Mouse (Mus musculus) mouse trophoblast stem cell (cell line): ENCODE data around the gene Ncapd2.

Source experiments
- in situ Hi-C, 2 experiments: fragments of 300-500 bp; cut with MseI, MboI; formaldehyde crosslinking; loops; 2 replicates in 1 of 2; 3 replicates in 1 of 2; pipeline ENCODE4 v1.15.1; 2025

Gene Ncapd2

DNA sequence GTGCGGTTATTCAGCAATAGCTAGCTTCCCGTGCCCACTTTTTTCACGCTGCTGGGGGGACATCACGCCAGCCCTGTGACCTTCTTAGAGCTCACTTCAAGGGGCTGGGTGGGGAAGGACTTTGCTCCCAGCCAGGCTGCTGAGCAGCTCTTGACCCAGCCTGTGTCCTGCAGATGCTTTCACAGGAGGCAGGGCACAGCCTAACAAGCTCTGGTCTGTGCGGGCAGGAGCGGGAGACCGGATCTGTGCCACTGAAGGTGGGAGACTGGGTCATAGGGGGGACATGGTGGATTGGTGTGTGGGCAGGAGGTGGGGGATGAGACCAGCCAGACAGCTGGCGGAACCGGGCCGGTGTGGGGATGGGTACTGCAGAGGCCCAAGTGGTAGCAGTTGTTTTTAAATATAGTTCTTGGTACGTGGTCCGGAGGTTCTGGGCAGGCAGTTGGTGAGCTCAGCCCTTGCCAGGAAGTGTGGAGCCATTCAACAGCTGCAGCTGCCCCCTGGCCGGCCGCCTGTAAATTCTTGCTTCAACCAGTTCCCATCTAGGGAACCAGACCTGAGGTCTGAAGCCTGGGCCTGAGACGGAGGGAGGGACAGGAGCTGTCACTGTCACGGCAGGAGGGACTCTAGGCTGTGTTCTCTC is 42.5 kb downstream of the Ncapd2 start:
- in situ Hi-C loops = no loop called here

DNA sequence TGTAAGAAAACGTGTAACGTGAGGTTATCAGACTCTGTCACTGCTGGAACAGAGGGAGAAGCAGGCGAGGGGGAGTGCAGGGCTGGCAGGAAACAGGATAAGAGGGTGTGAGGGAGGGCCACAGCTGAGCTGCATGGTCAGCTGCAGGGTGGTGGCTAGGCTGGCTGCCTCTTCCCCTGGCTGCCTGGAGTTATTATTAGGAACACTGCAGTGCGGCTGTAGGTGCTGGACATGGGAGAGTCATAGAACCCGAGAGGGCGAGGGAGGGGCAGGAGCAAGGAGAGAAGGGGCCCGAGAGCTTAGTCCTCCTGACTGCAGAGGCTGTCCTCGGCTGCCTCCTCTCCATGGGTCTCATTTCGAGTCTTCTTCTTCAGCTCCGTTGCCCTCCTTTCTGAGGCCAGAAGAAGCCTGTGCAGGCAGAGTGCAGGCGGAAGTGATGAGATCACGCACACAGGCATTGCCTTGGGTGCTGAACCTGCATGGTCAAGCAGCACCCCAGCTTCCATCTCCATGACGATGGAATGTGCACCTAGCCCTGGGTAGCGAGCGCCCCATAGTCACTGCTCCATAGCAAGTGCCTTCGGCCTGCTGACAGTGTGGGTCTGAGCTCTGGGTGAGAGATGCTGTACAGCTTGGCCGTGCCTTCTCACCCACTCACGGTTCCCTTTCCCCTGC is 43.1 kb downstream of the Ncapd2 start:
- in situ Hi-C loops = no loop called here

DNA sequence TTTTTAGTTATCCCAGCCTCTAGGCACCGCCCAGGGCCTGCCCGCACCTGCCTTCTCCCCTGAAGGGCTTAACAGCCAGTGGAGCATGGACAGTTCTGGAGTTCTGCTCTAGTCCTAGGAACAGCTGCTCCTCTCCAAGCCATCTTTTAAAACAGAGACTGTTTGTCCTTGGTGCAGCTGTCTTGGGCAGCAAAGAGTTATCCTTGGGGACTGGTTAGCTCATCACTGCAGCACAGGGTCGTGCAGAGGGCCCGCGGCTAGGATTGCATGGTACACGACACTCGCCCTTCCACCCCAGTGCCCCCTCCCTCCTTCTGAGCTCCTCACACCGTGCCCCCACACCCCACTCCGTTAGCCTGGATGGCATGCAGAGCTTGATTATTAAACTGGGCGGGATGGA is 44.2 kb downstream of the Ncapd2 start:
- in situ Hi-C loops = no loop called here

DNA sequence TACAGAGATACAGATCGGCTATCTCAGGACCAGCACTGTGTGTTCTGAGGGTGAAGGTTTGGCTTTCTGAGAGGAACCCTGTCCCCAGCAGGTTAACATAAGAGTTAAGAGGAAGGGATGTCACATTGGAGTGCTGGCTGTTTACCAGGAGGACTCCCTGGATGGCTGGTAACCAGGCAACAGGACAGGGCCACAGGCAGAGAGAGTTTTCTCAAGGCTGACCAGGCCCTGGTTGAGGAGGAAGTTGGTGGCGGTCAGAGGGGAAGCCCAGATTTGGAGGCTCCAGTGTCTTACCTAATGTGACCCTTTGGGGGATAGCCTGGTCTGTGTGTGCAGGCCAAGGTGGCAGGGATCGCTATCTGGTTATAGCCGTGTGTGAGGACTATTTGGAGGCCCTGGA is 44.7 kb downstream of the Ncapd2 start:
- in situ Hi-C loops = no loop called here

DNA sequence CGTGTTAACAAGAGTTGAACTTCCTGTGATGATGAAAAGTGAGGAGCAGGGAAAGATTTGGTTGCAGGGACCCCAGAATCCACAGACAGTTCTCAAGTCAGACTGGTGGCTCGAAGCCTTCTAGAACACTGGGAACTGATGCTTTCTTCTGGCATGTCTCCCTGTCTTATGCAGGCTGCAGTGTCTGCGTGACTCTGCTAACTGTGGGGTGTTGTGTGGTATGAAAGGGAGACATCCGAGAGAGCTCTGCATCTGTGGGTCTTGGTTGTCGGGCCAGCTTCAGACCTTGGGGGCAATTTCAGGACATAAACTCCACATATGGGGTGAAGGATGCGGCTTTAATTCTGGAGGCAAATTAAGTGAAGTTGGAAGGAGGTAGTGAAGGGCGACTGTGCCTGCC is 45.4 kb downstream of the Ncapd2 start:
- in situ Hi-C loops = no loop called here

DNA sequence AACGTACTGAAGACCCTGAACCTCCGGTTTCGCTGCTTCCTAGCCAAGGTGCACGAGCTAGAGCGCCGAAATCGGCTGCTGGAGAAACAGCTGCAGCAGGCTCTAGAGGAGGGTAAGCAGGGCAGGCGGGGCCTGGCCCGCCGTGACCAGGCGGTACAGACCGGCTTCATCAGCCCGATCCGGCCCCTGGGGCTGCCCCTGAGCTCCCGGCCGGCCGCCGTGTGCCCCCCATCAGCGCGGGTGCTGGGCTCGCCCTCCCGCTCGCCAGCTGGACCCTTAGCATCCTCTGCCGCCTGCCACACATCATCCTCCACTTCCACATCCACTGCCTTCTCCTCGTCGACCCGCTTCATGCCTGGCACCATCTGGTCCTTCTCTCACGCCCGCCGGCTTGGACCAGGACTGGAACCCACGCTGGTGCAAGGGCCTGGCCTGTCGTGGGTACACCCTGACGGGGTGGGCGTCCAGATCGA is 46.0 kb downstream of the Ncapd2 start:
- in situ Hi-C loops = no loop called here

DNA sequence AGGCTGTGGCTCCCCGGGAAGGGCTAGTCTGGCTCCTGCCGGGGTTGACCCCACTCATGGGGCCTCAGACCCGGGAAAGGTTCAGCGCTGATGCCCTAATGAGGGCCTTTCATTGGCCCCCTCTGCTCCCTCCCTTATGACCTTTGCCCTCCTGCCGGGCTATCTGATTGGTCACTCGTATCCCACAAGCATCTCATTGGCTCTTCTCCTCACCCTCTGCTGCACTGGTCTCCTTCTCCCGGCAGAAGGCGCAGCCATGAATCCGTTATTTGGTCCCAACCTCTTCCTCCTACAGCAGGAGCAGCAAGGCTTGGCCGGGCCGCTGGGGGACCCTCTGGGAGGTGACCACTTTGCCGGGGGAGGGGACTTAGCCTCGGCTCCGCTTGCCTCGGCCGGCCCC is 46.5 kb downstream of the Ncapd2 start, which contains the start of gene Iffo1:
Iffo1 (plus strand) TSS at position 241 of the 400 bp plus-strand sequence.
- in situ Hi-C loops = no loop called here

DNA sequence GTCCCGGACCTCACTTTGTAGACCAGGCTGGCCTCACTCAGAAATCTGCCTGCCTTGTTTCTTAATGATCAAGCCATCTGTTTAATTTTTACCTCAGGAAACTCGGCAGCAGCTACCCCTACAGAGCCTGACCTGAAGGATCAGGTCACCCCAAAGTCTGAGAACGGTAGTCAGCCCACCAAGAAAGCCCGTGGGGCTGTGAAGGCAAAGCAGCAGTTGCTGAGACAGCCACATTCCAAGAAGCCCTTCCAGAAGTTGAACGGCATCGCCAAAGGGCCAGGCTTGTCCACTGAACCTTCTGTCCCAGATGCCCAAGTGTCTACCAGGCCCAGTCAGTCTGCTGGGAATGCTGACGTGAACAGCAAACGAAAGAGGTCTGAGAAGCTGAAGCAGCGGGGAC is 47.6 kb downstream of the Ncapd2 start:
- in situ Hi-C loops = no loop called here

DNA sequence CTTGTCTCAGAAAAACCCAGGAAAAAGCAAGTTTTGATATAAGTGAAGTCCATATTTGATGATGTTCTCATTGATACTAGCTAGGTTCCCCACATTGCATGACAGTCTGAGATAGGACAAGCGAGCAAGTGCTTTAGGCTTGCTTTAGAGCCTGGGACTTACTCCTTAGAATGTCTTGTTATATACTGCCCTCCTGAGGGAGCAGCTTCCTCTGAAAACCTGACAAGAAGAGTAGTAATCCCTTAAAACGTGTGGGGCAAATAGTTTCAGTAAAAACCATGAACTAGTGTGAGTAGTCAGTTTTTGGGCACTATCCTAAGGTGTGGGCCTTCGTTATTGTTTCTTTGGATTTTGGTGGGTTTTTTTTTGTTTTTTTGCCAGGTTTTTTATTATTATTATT is 48.4 kb downstream of the Ncapd2 start:
- in situ Hi-C loops = no loop called here

DNA sequence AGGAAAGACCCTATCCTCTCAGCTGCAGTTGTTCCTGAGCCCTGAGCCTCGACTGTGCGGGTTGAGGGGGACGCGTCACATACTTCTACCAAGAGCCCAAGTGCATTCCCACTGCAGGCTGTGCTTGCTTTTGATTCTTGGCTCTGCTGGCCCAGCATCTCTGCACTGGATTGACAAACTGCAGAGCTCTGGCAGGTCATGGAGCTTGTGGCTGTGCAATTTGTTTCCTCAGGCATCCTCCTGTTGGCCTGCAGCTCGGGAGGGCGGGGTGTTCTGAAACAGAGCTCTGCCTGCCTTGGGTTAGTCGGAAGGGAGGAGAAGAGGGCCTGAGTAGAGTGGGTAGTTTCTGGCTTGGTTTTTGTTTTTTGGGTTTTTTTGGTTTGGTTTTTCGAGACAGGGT is 49.1 kb downstream of the Ncapd2 start:
- in situ Hi-C loops = no loop called here

DNA sequence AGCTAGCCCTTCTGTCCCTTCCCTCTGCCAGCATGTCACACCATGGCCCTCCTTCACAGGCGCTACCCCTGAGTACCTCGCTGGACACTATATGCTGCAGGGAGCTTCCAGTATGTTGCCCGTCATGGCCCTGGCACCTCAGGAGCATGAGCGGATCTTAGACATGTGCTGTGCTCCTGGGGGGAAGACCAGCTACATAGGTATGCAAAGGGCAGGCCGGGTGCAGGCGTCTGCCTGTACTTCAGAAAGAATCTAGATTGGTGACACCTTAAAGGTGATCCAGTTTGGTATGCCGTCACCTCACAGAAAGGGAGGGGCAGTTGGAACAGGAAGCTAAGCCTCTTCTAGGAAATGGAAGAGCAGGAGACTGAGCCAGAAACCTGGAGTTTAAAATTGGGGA is 51.8 kb downstream of the Ncapd2 start:
- in situ Hi-C loops = no loop called here

DNA sequence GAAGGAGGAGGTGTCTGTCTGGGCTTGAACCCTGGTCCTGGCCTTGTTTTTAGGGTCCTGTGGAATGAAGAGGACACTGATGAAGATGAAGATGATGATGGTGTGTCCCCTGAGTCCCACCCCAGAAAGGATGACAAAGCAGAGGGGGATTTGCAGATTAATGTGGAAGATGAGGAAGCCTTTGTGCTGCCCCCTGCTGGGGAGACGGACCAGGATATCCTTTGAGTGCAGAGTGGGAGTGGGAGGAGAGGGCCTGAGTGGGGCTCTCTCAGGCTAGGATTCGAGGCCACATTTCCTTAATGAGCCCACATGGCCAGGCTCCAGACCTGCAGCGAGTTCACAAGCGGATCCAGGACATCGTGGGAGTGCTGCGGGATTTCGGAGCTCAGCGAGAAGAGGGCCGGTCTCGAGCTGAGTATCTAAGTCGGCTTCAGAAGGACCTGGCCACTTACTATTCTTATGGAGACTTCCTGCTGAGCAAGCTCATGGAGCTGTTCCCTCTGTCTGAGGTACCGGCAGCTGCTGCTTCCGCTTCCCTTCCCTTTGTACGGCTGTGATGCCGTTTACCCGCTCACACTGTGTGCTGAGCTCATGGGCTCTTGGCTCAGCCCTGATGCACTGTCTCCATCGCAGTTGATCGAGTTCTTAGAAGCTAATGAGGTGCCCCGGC is 54.4 kb downstream of the Ncapd2 start:
- in situ Hi-C loops = no loop called here

DNA sequence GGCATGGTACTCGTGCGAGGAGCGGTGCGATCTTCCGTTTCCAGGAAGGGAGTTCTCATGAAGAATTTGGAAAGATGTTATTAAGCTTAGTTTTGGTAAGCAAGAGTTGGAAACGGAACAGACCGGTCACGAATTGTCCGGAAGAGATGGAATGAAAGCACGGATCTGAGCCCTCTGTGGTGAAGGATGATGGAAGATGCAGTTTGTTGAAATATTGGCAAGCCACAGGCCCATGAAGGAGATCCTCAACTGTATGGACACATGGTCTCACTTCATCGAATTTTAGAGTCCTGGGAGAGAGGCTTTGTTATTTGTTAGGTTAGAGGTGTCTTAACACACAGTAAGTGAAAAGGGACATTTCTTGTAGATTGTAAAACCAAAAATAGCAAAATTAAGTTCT is 59.0 kb downstream of the Ncapd2 start:
- in situ Hi-C loops = no loop called here

DNA sequence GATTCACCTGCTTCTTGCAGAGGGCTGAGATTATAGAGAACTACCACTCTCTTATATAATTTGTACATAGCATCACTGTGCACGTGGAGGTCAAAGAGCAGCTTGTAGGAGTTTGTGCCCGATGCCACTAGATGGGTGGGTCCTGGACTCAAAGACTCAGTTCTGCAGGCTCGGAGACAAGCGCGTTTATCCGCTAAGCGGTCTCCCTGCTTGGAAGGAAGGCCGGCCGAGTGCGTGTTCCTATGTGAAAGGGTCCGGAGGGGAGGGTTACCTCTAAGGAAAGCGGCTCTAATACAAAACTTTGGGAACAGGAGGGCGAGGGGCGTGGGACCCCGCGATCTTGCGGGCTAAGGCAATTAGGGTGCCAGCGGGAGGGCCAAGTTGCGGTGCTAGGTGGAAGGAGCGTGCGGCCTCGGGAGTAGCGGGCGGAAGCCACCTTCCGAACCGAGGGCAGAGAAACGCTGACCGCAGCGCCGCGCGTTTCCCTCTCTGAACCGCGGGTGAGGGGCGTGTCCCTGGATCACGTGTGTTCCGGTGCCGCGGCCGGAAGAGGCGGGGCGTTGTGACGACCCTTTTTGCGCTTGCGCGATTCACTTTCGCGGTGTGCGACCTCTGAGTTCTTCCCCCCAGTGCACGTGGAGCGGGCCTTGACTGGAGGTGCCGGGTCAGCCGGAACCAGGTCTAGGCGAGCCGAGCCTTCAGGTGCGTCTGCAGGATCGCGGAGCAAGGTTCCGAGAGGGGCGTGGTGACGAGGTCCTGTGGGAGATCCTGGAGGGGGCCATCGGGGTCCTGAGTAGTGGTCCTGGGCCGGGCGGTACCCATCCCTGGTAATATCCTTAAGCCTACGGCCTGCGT is 60.0 kb downstream of the Ncapd2 start, which contains the start of gene Nop2:
Nop2 (plus strand) TSS at position 608 of the 855 bp plus-strand sequence.
- in situ Hi-C loops = no loop called here

DNA sequence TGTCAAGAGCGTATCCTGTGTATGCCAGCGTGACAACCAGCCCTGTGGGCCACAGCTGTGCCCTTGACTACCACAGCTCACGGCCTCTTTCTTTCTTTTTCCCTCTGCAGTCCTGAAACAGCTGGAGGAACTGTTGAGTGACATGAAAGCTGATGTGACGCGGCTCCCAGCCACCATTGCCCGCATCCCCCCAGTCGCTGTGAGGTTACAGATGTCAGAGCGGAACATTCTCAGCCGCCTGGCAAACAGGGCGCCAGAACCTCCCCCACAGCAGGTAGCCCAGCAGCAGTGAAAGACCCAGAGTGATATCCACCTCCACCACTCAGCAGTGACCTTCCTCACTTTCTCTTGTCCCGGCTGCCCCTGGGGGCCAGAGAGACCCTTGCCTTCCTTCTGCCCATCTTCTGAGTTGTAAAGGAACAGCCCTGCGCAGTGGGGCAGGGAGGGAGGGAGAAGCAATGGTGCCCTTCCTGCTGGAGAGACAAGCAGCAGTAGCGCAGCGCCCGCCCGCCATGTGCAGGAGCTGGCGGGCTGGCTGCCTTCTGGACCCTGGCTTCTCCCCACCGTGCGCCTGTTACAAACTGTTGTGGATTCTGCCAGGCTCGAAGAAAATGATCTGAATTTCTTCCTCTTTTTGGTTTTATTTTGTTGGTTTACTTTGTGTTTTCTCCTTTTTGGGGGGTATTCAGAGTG is 61.6 kb downstream of the Ncapd2 start:
- in situ Hi-C loops = no loop called here

DNA sequence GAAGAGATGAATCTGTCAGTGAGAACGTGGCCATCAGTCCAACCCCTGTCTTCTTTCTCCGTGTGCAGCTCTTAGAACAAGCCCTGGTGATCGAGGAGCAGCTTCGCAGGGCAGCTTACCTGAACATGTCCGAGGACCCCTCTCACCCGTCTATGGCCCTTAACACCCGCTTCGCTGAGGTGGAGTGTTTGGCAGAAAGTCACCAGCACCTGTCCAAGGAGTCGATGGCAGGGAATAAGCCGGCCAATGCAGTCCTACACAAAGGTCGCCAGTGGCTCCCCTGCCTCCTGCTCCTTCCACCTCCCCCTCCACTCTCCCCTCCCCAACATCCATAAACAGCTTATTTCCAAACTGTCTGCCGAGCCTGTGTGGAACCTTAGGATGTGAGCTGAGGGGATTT is 62.8 kb downstream of the Ncapd2 start:
- in situ Hi-C loops = no loop called here

DNA sequence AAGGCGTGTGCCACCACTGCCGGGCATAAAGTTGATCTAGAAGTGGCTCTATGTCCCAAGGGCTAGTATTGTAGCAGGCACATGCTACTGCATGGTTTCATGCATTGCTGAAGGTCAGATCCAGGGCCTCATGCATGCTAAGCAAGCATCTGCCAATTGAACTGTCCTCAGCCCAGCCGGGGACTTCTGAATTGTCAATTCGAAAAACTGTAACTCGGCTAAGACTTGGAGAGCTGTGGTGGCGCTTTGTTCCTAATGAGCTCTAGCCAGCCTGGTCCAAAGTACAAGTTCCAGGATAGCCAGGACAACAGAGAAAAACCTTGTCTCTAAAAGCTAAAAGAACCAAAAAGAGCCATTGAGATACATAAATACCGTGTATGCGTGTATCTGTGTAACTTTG is 72.1 kb downstream of the Ncapd2 start:
- in situ Hi-C loops = no loop called here
